Mouse (Mus musculus) adrenal gland, postnatal 14 days (tissue): ENCODE measurements around the gene Sgsm3. TPM values are rescaled to one million over a fixed set of nuclear protein-coding genes. Genes with fewer than 3 reads are reported as not detected.

Source experiments
- microRNA-seq, 2 experiments: library from miRNA; unstranded; fragments of <30 nt; microRNA quantifications; one replicate each; pipeline ENCODE4 v1.2.0; 2021
- total RNA-seq: library from RNA; stranded (reverse); gene quantifications from 2 replicates; pipeline ENCODE4 v1.2.3, GENCODE M21; 2021

Gene Sgsm3
- total RNA-seq, 1 experiment from 2014 or later = 17.3 TPM

Small RNAs within 50 kb of the gene (microRNA-seq; reads per million reads assigned to microRNA genes)
- gene Mir5113 = 22.1 to 30.3 reads per million in 2 experiments

Other genes starting within 250 kb of the Sgsm3 start
- 47.7 and 50.5 TPM in 2 replicates for gene Adsl, start 29.3 kb upstream of the Sgsm3 start, total RNA-seq
- 23.4 and 32.1 TPM in 2 replicates for gene Mrtfa, start 213.0 kb downstream of the Sgsm3 start, total RNA-seq